Mouse (Mus musculus): ENCODE data around the gene Wdr31.

The Wdr31 gene

DNA sequence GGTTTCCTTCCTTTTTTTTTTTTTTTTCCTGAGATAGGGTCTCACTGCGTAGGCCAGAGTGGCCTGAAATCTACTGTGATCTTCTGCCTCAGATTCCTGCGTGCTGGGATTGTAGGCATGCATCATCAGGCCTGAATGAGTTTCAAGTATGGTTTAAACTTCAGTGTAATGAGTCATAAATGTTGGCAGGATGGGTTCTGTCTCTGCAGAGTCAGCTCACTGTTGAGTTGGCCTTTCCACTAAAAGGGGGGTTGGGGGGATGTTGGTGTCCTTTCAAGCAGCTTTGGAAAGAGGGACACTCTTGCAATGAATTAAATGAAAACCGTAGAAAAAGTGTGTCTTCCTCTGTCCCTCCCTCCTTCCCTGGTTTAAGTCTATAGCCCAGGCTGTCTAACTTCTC is 71.7 kb downstream of the Wdr31 start:
- intact Hi-C loops (cut with DNase I): no loop called here
